Mouse (Mus musculus) hindbrain, embryonic 11.5 days (tissue): ENCODE data around the gene Ddn. TPM values are rescaled to one million over a fixed set of nuclear protein-coding genes. Genes with fewer than 3 reads are reported as not detected.
A peak's percentile ranks its signal among the peaks of the same experiment; 100 is the strongest.
"Not testable (repeated sequence)": the region's sequence is repeated elsewhere in the genome, so short reads cannot be mapped to it uniquely, and the experiment has no call there.

Source experiments
- ATAC-seq: fragments of 200-750 bp; cut with Nextera tagmentation; 2 replicates; pipeline ENCODE4 v1.8.0; 2017; ENCODE audit warnings: mild to moderate bottlenecking, moderate TSS enrichment, moderate library complexity; ENCODE audit not compliant: low FRiP score
- DNase-seq: peaks from one replicate; pipeline ENCODE4 v3.0.0-alpha.2; 2015; ENCODE audit warnings: low spot score
- H3K27ac ChIP-seq: fragments of 300-500 bp; sonication (generic); 2 replicates; pipeline ENCODE4 v1.5.1; 2014; ENCODE audit warnings: mild to moderate bottlenecking, low read depth, low read length
- H3K27me3 ChIP-seq: fragments of 300-500 bp; sonication (generic); 2 replicates; pipeline ENCODE4 v1.6.1; 2014; ENCODE audit warnings: mild to moderate bottlenecking, low read length, moderate library complexity, mixed read lengths; ENCODE audit not compliant: control insufficient read depth, insufficient read depth
- H3K36me3 ChIP-seq: fragments of 300-500 bp; sonication (generic); 2 replicates; pipeline ENCODE4 v1.6.1; 2014; ENCODE audit warnings: mild to moderate bottlenecking, low read length, moderate library complexity, mixed read lengths; ENCODE audit not compliant: control insufficient read depth, insufficient read depth
- H3K4me1 ChIP-seq: fragments of 300-500 bp; sonication (generic); replicated peaks from 2 replicates; pipeline ENCODE4 v1.6.1; 2014; ENCODE audit warnings: low read length, mixed read lengths; ENCODE audit not compliant: control insufficient read depth, insufficient read depth
- H3K4me2 ChIP-seq: fragments of 300-500 bp; sonication (generic); replicated peaks from 2 replicates; pipeline ENCODE4 v1.6.1; 2014; ENCODE audit warnings: mild to moderate bottlenecking, low read depth, low read length
- H3K4me3 ChIP-seq: fragments of 300-500 bp; sonication (generic); 2 replicates; pipeline ENCODE4 v1.5.1; 2014; ENCODE audit warnings: low read depth, low read length
- H3K9ac ChIP-seq: fragments of 300-500 bp; sonication (generic); 2 replicates; pipeline ENCODE4 v1.6.1; 2014; ENCODE audit warnings: low read depth, low read length
- H3K9me3 ChIP-seq: fragments of 300-500 bp; sonication (generic); 2 replicates; pipeline ENCODE4 v1.6.1; 2016; ENCODE audit warnings: low read length; ENCODE audit not compliant: control insufficient read depth
- WGBS: fragments of 180-500 bp; shearing (Covaris S2); extraction: QIAGEN DNeasy Blood & Tissue Kit; methylation state at CpG from one replicate; pipeline ENCODE4 v1.1.7; 2014; 5-methylcytosine and 5-hydroxymethylcytosine counted together
- polyA plus RNA-seq: library from polyadenylated mRNA; unstranded; fragments of >200 nt; fragmentation: Nextera tagmentation; extraction: Ambion mirVana; gene quantifications from 2 replicates; pipeline ENCODE4 v1.2.1, GENCODE M21; 2014

Ddn gene
- polyA plus RNA-seq, 1 experiment from 2014 or later, result 0.60 TPM

- ATAC-seq (no peak), DNase-seq (no peak)
- H3K36me3 ChIP-seq, result no peaks in the 10 kb centered on the region
- no peaks in the 10 kb centered on the region for H3K9me3 ChIP-seq
- H3K4me1 ChIP-seq, result no peaks in the 10 kb centered on the region
- no peaks in the 10 kb centered on the region for H3K27me3 ChIP-seq
- H3K4me3 ChIP-seq, result no peak overlapping the region
- 93% methylated on average over 5 of the region's 5 CpGs for WGBS
- no peak overlapping the region for H3K9ac ChIP-seq
- H3K27ac ChIP-seq, result no peak overlapping the region
- H3K4me2 ChIP-seq, result no peak overlapping the region
Observed at GRCm38 (mm10) chr15:98822147-98822546, 12.9 kb upstream of the Ddn start.

- Histone ChIP-seq H3K36me3 (no peaks in the 10 kb centered on the region), H3K27ac (no peak overlapping the region), H3K4me1 (no peaks in the 10 kb centered on the region), H3K9me3 (no peaks in the 10 kb centered on the region), H3K4me2 (no peak overlapping the region), H3K27me3 (no peaks in the 10 kb centered on the region), H3K4me3 (no peak overlapping the region), H3K9ac (no peak overlapping the region)
- WGBS, result 30% methylated on average over 10 of the region's 10 CpGs
- ATAC-seq, result no peak
- DNase-seq, result no peak
Observed at GRCm38 (mm10) chr15:98821403-98821802, 12.1 kb upstream of the Ddn start.

GRCm38 (mm10) chr15:98820937-98821336, 11.6 kb upstream of the Ddn start:
- Histone ChIP-seq H3K9me3 (no peaks in the 10 kb centered on the region), H3K27ac (no peak overlapping the region), H3K4me1 (no peaks in the 10 kb centered on the region), H3K9ac (no peak overlapping the region), H3K27me3 (no peaks in the 10 kb centered on the region), H3K4me2 (no peak overlapping the region), H3K4me3 (no peak overlapping the region), H3K36me3 (no peaks in the 10 kb centered on the region)
- DNase-seq, result no peak
- ATAC-seq, result no peak
- WGBS, result 92% methylated on average over 4 of the region's 4 CpGs

- no peaks in the 10 kb centered on the region for H3K27me3 ChIP-seq
- no peaks in the 10 kb centered on the region for H3K36me3 ChIP-seq
- H3K9me3 ChIP-seq, result no peaks in the 10 kb centered on the region
- no peak overlapping the region for H3K27ac ChIP-seq
- ATAC-seq (no peak), DNase-seq (no peak)
- H3K4me2 ChIP-seq, result no peak overlapping the region
- H3K4me3 ChIP-seq, result no peak overlapping the region
- WGBS, result 93% methylated on average over 7 of the region's 7 CpGs
- no peak overlapping the region for H3K9ac ChIP-seq
- no peaks in the 10 kb centered on the region for H3K4me1 ChIP-seq
Observed at GRCm38 (mm10) chr15:98818171-98818570, 8.9 kb upstream of the Ddn start.

GRCm38 (mm10) chr15:98812741-98813424, 3.6 kb upstream of the Ddn start:
- Histone ChIP-seq H3K9me3 (no peaks in the 10 kb centered on the region), H3K36me3 (no peaks in the 10 kb centered on the region), H3K4me3 (no peak overlapping the region), H3K9ac (no peak overlapping the region), H3K27me3 (peaks cover 24% of the 10 kb centered on the region), H3K4me1 (peaks cover 4% of the 10 kb centered on the region; the same call in 1 of the 2 replicates), H3K27ac (no peak overlapping the region), H3K4me2 (no peak overlapping the region)
- 86% methylated on average over 20 of the region's 20 CpGs for WGBS
- DNase-seq (no peak), ATAC-seq (no peak)

- H3K4me3 ChIP-seq, H3K4me2 ChIP-seq, ATAC-seq, H3K9me3 ChIP-seq, H3K27ac ChIP-seq, DNase-seq, H3K9ac ChIP-seq, H3K36me3 ChIP-seq: not testable (repeated sequence)
- WGBS, result 66% methylated on average over 6 of the region's 6 CpGs
- H3K4me1 ChIP-seq, result peaks cover 19% of the 10 kb centered on the region
- peaks cover 50% of the 10 kb centered on the region for H3K27me3 ChIP-seq
Observed at GRCm38 (mm10) chr15:98810212-98810611, 922 bp upstream of the Ddn start.

- ATAC-seq, result no peak
- WGBS, result 5% methylated on average over 6 of the region's 6 CpGs
- Histone ChIP-seq H3K9me3 (no peaks in the 10 kb centered on the region), H3K36me3 (no peaks in the 10 kb centered on the region), H3K9ac (no peak overlapping the region), H3K4me2 (0 out of 2 replicates have a peak overlapping the region, but pooled peaks have one; percentile 54), H3K4me1 (peaks cover 19% of the 10 kb centered on the region), H3K27ac (no peak overlapping the region), H3K4me3 (no peak overlapping the region), H3K27me3 (peaks cover 66% of the 10 kb centered on the region)
- peak; percentile 37 for DNase-seq
Observed at GRCm38 (mm10) chr15:98808651-98809134, 597 bp downstream of the Ddn start.

- H3K4me1 ChIP-seq, result peaks cover 19% of the 10 kb centered on the region
- WGBS, result under 1% methylated on average over 30 of the region's 34 CpGs
- no peak for ATAC-seq
- H3K27ac ChIP-seq, result no peak overlapping the region
- peak overlapping the region; percentile 54 for H3K4me2 ChIP-seq
- no peaks in the 10 kb centered on the region for H3K9me3 ChIP-seq
- peak overlapping the region; percentile 24 for H3K4me3 ChIP-seq
- H3K27me3 ChIP-seq, result peaks cover 72% of the 10 kb centered on the region
- DNase-seq, result peak; percentile 47
- H3K36me3 ChIP-seq, result no peaks in the 10 kb centered on the region
- H3K9ac ChIP-seq, result 0 out of 2 replicates have a peak overlapping the region, but pooled peaks have one; percentile 23
Observed at GRCm38 (mm10) chr15:98807895-98808650, 1.2 kb downstream of the Ddn start.
